In genomic region chr9:102196856-102197255, GRCm38 (mm10) we compare ENCODE assay signal across 19 mouse cellular contexts.
DNase-seq lines count a peak whose midpoint lies in the region; ATAC-seq and TF ChIP-seq lines count a peak whose summit lies in the region.
"Had no signal": no experiment of that assay in that cellular context is flagged by ENCODE, and none has a peak within 500 bp of the region (broad histone marks: within the 10 kb centered on the region; RNA-seq: fewer than 3 reads in every experiment).

No protein-coding gene starts in this region.

- no peak for TF ChIP-seq CTCF in gastrocnemius, adult 2 months (IDR thresholded peaks at IDR 0.05)
- no peak for TF ChIP-seq CTCF in liver, postnatal 0 days (IDR thresholded peaks at IDR 0.05; ENCODE audit: low read depth)

- no peaks in the 10 kb centered on the region for H3K4me1 ChIP-seq in liver, postnatal 0 days (ENCODE audit: insufficient read depth)
- peaks cover 26% of the 10 kb centered on the region for H3K4me1 ChIP-seq in midbrain, embryonic 16.5 days (ENCODE audit: control insufficient read depth, insufficient read depth, low read length)
- H3K4me1 ChIP-seq: intestine, embryonic 15.5 days; liver, embryonic 15.5 days had no signal

- 54% methylated on average over 6 of the region's 6 CpGs for WGBS in liver, postnatal 0 days (ENCODE audit: insufficient replicate concordance)
- WGBS in midbrain, embryonic 16.5 days: 92% methylated on average over 6 of the region's 6 CpGs

- no peaks in the 10 kb centered on the region for H3K9me3 ChIP-seq in liver, postnatal 0 days (ENCODE audit: low read length)
- no peaks in the 10 kb centered on the region for H3K9me3 ChIP-seq in midbrain, embryonic 16.5 days (replicated peaks; ENCODE audit: control insufficient read depth, low read length, poor library complexity, severe bottlenecking)
- H3K9me3 ChIP-seq: embryonic facial prominence, embryonic 13.5 days; intestine, embryonic 15.5 days; liver, embryonic 15.5 days; neural tube, embryonic 15.5 days had no signal

- H3K27me3 ChIP-seq in liver, postnatal 0 days (ENCODE audit: insufficient read depth, low read length): no peaks in the 10 kb centered on the region
- no peaks in the 10 kb centered on the region for H3K27me3 ChIP-seq in midbrain, embryonic 16.5 days (ENCODE audit: control insufficient read depth, insufficient read depth, low read depth, low read length)
- H3K27me3 ChIP-seq: embryonic facial prominence, embryonic 13.5 days; intestine, embryonic 15.5 days; liver, embryonic 15.5 days had no signal

- no peak overlapping the region for H3K9ac ChIP-seq in liver, postnatal 0 days (replicated peaks)
- no peak overlapping the region for H3K9ac ChIP-seq in midbrain, embryonic 16.5 days (ENCODE audit: low read depth, low read length)
- H3K9ac ChIP-seq: embryonic facial prominence, embryonic 13.5 days; hindbrain, embryonic 14.5 days; intestine, embryonic 15.5 days; liver, embryonic 15.5 days; neural tube, embryonic 15.5 days had no signal

- H3K36me3 ChIP-seq in liver, postnatal 0 days (replicated peaks; ENCODE audit: insufficient read depth, low read length): no peaks in the 10 kb centered on the region
- peaks cover 4% of the 10 kb centered on the region; the same call in 1 of the 2 replicates for H3K36me3 ChIP-seq in midbrain, embryonic 16.5 days (ENCODE audit: control insufficient read depth, insufficient read depth, low read length)
- H3K36me3 ChIP-seq: embryonic facial prominence, embryonic 13.5 days; intestine, embryonic 15.5 days; liver, embryonic 15.5 days; neural tube, embryonic 15.5 days had no signal

- peak; percentile 29 for DNase-seq in gastrocnemius, adult 2 months
- DNase-seq in gastrocnemius, adult 18-20 months (ENCODE audit: low spot score): no peak
- DNase-seq in adrenal gland, adult 8-10 months: peak; percentile 75
- DNase-seq in liver, postnatal 0 days: peak; percentile 76
- peak; percentile 47 to 57 for DNase-seq in lung, postnatal 4 days
- no peak for DNase-seq in neural tube, embryonic 10.5 days (ENCODE audit: extremely low spot score, low spot score)
- DNase-seq: cerebellum, adult 9-10 months; gastrocnemius, postnatal 36 days; left cerebral cortex, postnatal 4 days; right cerebral cortex, adult 18-20 months; thymus, adult 18-20 months had no signal

- peak; percentile 86 for ATAC-seq in liver, postnatal 0 days
- ATAC-seq in midbrain, embryonic 16.5 days: no peak
- ATAC-seq in erythroid progenitor cell, adult 5-6 weeks (replicated peaks; ENCODE audit: low FRiP score, poor library complexity, severe bottlenecking): no peak
- ATAC-seq: intestine, embryonic 15.5 days had no signal

- intact Hi-C loops in gastrocnemius, adult 2 months (cut with DNase I): no loop called here

- no peak overlapping the region for H3K4me3 ChIP-seq in gastrocnemius, adult 2 months
- no peak overlapping the region for H3K4me3 ChIP-seq in liver, postnatal 0 days (ENCODE audit: low read depth, low read length)
- H3K4me3 ChIP-seq in midbrain, embryonic 16.5 days (ENCODE audit: low read depth, low read length): no peak overlapping the region
- H3K4me3 ChIP-seq: embryonic facial prominence, embryonic 13.5 days; intestine, embryonic 15.5 days; liver, embryonic 15.5 days; neural tube, embryonic 15.5 days had no signal

- no peak overlapping the region for H3K27ac ChIP-seq in gastrocnemius, adult 2 months
- H3K27ac ChIP-seq in liver, postnatal 0 days (ENCODE audit: low read depth): no peak overlapping the region
- H3K27ac ChIP-seq in midbrain, embryonic 16.5 days (ENCODE audit: low read length): no peak overlapping the region
- H3K27ac ChIP-seq: embryonic facial prominence, embryonic 13.5 days; hindbrain, embryonic 14.5 days; intestine, embryonic 15.5 days; liver, embryonic 15.5 days; neural tube, embryonic 15.5 days had no signal

- 0 out of 2 replicates have a peak, but pooled peaks have one; percentile 37 for TF ChIP-seq EP300 in liver, postnatal 0 days (IDR thresholded peaks at IDR 0.05; ENCODE audit: low read depth)

- H3K4me2 ChIP-seq in liver, postnatal 0 days (ENCODE audit: low read depth, low read length): no peak overlapping the region
- H3K4me2 ChIP-seq in midbrain, embryonic 16.5 days (ENCODE audit: low read length): no peak overlapping the region
- H3K4me2 ChIP-seq: embryonic facial prominence, embryonic 13.5 days; heart, embryonic 11.5 days; hindbrain, embryonic 14.5 days; intestine, embryonic 15.5 days; liver, embryonic 15.5 days; neural tube, embryonic 15.5 days had no signal

Comparison
In these comparisons a context has a peak if more than half of its experiments do, and no peak if none do; other contexts are left out.
1. DNase-seq: peak in gastrocnemius, adult 2 months (single experiment), adrenal gland, adult 8-10 months (single experiment), liver, postnatal 0 days (single experiment) and lung, postnatal 4 days (2 of 2); none in gastrocnemius, adult 18-20 months (single experiment) and neural tube, embryonic 10.5 days (single experiment).